Mouse (Mus musculus) cerebellum, adult 2 months (tissue): Measurements from ENCODE around the gene Rock2. TPM values are rescaled to one million over a fixed set of nuclear protein-coding genes. Genes with fewer than 3 reads are reported as not detected.

Source experiments
- DNase-seq, 2 experiments: peaks; one replicate each; pipeline ENCODE4 v3.0.0; 2021
- H3K27ac ChIP-seq: fragments of 200-500 bp; 2 replicates; pipeline ENCODE4 v1.5.1; 2012; ENCODE audit warnings: low read length, control low read depth, inconsistent platforms; ENCODE audit not compliant: insufficient read depth
- H3K27me3 ChIP-seq: fragments of 200-500 bp; 2 replicates; pipeline ENCODE4 v1.6.1; 2012; ENCODE audit warnings: inconsistent platforms, mild to moderate bottlenecking, low read length, moderate library complexity; ENCODE audit not compliant: control insufficient read depth, insufficient read depth
- H3K4me1 ChIP-seq: fragments of 200-500 bp; 2 replicates; pipeline ENCODE4 v1.6.1; 2011; ENCODE audit warnings: low read length; ENCODE audit not compliant: control insufficient read depth, insufficient read depth
- H3K4me3 ChIP-seq: fragments of 200-500 bp; replicated peaks from 2 replicates; pipeline ENCODE3; 2011; ENCODE audit warnings: mild to moderate bottlenecking, low read depth, low read length, control low read depth; ENCODE audit not compliant: insufficient read depth
- CTCF ChIP-seq: fragments of 200-500 bp; IDR thresholded peaks from 2 replicates; pipeline ENCODE4 v1.5.1; 2011; ENCODE audit warnings: low read depth, mild to moderate bottlenecking, control low read depth, low read length, moderate library complexity, borderline replicate concordance; ENCODE audit not compliant: insufficient read depth
- POLR2A ChIP-seq: fragments of 200-500 bp; IDR thresholded peaks from 2 replicates; pipeline ENCODE4 v1.6.1; 2011; ENCODE audit warnings: low read length, control low read depth, borderline replicate concordance; ENCODE audit not compliant: insufficient read depth
- WGBS: fragments of 180-500 bp; shearing (Covaris S2); methylation state at CpG from one replicate; pipeline ENCODE4 v1.1.7; 2018; 5-methylcytosine and 5-hydroxymethylcytosine counted together
- polyA plus RNA-seq: library from polyadenylated mRNA; depleted of rRNA; stranded (reverse); fragments of >200 nt; gene quantifications from 2 replicates; pipeline ENCODE4 v1.2.3, GENCODE M21; 2012

Gene Rock2
- polyA plus RNA-seq, 1 experiment, result 37.5 TPM

DNA sequence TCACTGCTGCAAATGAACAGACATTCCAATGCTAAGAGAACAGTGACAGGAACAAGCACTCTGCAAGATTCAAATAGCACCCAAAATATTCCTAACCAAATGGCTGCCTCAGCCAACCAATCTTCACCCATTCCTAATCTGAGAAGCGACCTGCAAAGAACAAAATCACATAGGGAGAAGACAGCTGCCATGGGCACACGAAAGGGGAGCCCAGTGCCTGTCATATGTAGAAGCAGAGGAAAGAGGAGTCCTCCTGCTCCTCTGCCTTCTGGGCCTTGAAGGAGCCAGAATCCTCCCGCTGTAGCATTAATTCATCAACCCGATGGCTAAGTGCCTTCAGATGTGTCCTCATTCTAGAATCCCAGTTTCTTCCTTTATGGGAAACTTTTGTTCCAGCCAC lies 10.2 kb upstream of the Rock2 start:
- 72% methylated on average over 4 of the region's 4 CpGs for WGBS

DNA sequence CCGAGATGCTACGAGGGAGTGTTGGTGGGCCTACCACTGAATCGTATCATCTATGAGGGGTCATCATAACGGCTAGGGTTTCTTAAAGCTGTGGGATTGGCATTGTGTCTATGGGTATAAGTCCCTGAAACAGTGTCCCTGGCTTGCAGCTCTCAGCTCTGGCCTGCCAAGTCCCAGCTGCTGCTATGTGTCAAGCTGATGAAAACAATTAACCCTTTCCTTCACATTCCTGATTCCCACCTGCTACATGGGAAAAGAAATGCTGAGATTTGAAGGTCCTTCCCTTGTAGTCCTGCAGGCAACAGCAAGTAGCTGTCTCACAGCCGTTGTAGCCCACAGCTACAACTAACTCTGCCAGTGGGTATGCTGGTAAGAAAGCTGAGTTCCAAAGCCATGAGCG lies 8.3 kb upstream of the Rock2 start:
- DNase-seq, result no peak
- no peaks in the 10 kb centered on the region for H3K27me3 ChIP-seq
- no peak overlapping the region for H3K27ac ChIP-seq
- no peak for TF ChIP-seq POLR2A
- TF ChIP-seq CTCF, result no peak
- no peaks in the 10 kb centered on the region for H3K4me1 ChIP-seq
- no peak overlapping the region for H3K4me3 ChIP-seq
- WGBS, result 66% methylated on average over 6 of the region's 6 CpGs

More for the DNA sequence above, 10.2 kb upstream of the Rock2 start:
- no peak for TF ChIP-seq CTCF
- no peak for TF ChIP-seq POLR2A
- no peak overlapping the region for H3K27ac ChIP-seq
- H3K4me1 ChIP-seq, result no peaks in the 10 kb centered on the region
- H3K27me3 ChIP-seq, result no peaks in the 10 kb centered on the region
- no peak for DNase-seq
- H3K4me3 ChIP-seq, result no peak overlapping the region

DNA sequence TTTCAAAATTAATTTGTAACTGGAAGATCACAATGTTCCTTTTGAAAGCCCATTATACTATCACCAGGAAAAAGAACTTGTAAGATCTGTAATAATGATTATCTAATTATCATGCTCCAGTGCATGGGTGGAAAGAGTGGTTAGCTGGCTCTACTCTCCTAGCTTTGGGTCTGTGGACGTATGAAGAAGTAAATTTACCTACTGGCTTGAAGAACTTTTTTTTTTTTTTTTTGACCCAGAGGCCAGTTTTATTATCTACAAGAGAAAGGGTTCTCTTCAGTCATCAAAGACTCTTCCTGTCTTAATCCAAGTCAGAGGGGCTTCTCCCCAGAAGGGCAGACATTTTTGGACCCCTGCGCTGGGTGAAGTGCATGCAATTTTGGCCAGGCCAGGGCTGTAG lies 1.7 kb upstream of the Rock2 start:
- TF ChIP-seq CTCF (no peak), POLR2A (no peak)
- no peaks in the 10 kb centered on the region; the same call in 1 of the 2 replicates for H3K4me1 ChIP-seq
- H3K27me3 ChIP-seq, result no peaks in the 10 kb centered on the region
- no peak overlapping the region for H3K4me3 ChIP-seq
- 97% methylated on average over 2 of the region's 2 CpGs for whole genome bisulfite sequencing
- DNase-seq, result no peak
- no peak overlapping the region for H3K27ac ChIP-seq

GRCm38 (mm10) chr12:16893656-16894395 lies 869 bp upstream of the Rock2 start:
- Histone ChIP-seq H3K4me1 (peaks cover 5% of the 10 kb centered on the region; the same call in 1 of the 2 replicates), H3K27ac (peak overlapping the region; percentile 95), H3K27me3 (no peaks in the 10 kb centered on the region), H3K4me3 (peak overlapping the region; percentile 65)
- TF ChIP-seq POLR2A (no peak), CTCF (no peak)
- 11% methylated on average over 18 of the region's 18 CpGs for WGBS
- no peak for DNase-seq

- H3K4me1 ChIP-seq, result peaks cover 5% of the 10 kb centered on the region; the same call in 1 of the 2 replicates
- DNase-seq, result peak; percentile 71 to 73
- no peak for TF ChIP-seq POLR2A
- no peak for TF ChIP-seq CTCF
- peak overlapping the region; percentile 90 for H3K27ac ChIP-seq
- under 1% methylated on average over 41 of the region's 41 CpGs for WGBS
- H3K4me3 ChIP-seq, result peak overlapping the region; percentile 99
- no peaks in the 10 kb centered on the region for H3K27me3 ChIP-seq
Measured at GRCm38 (mm10) chr12:16895221-16895928, 680 bp downstream of the Rock2 start.

DNA sequence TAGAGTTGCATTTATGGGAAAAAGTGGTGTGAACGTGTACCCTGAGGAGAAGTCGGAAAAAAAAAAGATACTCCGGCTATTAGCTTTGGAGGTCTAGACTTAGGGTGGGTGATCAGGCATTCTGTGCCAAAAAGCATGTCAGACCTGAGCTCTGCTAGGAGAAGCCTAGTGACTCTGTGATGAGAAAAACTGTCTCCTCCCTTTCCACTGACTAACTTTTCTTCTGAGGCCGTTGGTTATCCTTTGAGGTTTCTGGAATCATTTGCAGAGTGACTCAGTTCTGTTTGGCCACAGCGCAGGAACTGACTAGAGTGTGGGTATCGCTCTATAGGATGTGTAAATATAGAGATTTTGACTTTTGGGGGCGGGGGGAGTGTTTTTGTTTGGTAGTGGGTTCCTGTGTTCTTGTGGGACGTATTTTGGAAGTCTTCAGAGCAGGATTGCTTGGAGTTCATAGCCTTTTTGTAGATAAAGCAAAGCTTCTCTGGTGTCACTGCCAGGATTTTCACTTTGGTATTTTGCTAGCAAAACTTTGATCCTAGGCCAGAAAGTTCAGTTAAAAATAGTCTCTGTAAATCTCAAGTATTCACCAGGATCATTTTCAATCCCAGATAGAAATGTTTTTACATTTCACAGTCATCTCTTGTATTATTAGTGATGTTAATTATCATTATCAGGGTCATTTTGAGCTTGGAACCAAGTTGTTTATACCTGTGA lies 1.5 kb downstream of the Rock2 start:
- DNase-seq, result peak; percentile 46 to 58
- Histone ChIP-seq H3K4me3 (peak overlapping the region; percentile 99), H3K27me3 (no peaks in the 10 kb centered on the region), H3K27ac (peak overlapping the region; percentile 90; the same call in 1 of the 2 replicates), H3K4me1 (peaks cover 7% of the 10 kb centered on the region; the same call in 1 of the 2 replicates)
- 2% methylated on average over 8 of the region's 8 CpGs for WGBS
- TF ChIP-seq CTCF (no peak), POLR2A (no peak)

- TF ChIP-seq CTCF (no peak), POLR2A (no peak)
- no peak overlapping the region for H3K27ac ChIP-seq
Measured at GRCm38 (mm10) chr12:16897225-16897624, 2.5 kb downstream of the Rock2 start.

DNA sequence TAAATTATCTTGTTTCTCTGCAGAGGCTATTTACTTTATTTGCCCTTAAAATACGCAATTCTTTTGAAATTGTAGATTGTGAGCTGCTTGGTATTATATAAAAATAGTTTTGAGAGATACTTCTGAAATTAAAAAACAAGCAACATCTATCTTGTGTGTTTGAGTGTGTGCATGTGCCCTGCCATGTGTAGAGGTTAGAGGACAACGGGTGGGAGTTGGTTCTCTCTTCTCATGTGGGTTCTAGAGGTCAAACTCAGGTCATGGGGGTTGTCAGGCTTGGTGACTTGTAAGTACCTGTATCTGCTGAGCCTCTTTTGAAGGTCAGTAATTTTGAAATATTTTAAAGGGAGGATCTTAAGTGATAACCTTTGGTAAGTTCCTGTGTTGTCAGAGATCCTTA lies 3.5 kb downstream of the Rock2 start:
- TF ChIP-seq CTCF, result no peak
- no peak for TF ChIP-seq POLR2A
- WGBS, result 60% methylated on average over 2 of the region's 2 CpGs
- H3K27ac ChIP-seq, result peak overlapping the region; percentile 28; the same call in 1 of the 2 replicates

More at GRCm38 (mm10) chr12:16897225-16897624, 2.5 kb downstream of the Rock2 start:
- DNase-seq, result peak; percentile 33 to 48
- Histone ChIP-seq H3K4me3 (peak overlapping the region; percentile 99), H3K27me3 (no peaks in the 10 kb centered on the region), H3K4me1 (peaks cover 9% of the 10 kb centered on the region; the same call in 1 of the 2 replicates)
- 14% methylated on average over 2 of the region's 2 CpGs for WGBS

More for the DNA sequence above, 3.5 kb downstream of the Rock2 start:
- Histone ChIP-seq H3K4me3 (peak overlapping the region; percentile 19), H3K27me3 (no peaks in the 10 kb centered on the region), H3K4me1 (peaks cover 9% of the 10 kb centered on the region; the same call in 1 of the 2 replicates)
- no peak for DNase-seq
